Mouse (Mus musculus) midbrain, embryonic 14.5 days (tissue): ENCODE data around the gene Ermap. TPM values are rescaled to one million over a fixed set of nuclear protein-coding genes. Genes with fewer than 3 reads are reported as not detected.
A peak's percentile ranks its signal among the peaks of the same experiment; 100 is the strongest.

Experiments used
- ATAC-seq: fragments of 200-750 bp; cut with Nextera tagmentation; 2 replicates; pipeline ENCODE4 v1.8.0; 2017; ENCODE audit warnings: moderate number of reproducible peaks, moderate library complexity; ENCODE audit not compliant: low FRiP score, low TSS enrichment
- DNase-seq: peaks from one replicate; pipeline ENCODE4 v3.0.0-alpha.2; 2015
- H3K27ac ChIP-seq: fragments of 300-500 bp; sonication (generic); replicated peaks from 2 replicates; pipeline ENCODE4 v1.5.1; 2014; ENCODE audit warnings: mild to moderate bottlenecking, low read depth, low read length, moderate library complexity
- H3K27me3 ChIP-seq: fragments of 300-500 bp; sonication (generic); 2 replicates; pipeline ENCODE4 v1.6.1; 2014; ENCODE audit warnings: low read length, control low read depth, mixed read lengths; ENCODE audit not compliant: control insufficient read depth, insufficient read depth
- H3K36me3 ChIP-seq: fragments of 300-500 bp; sonication (generic); 2 replicates; pipeline ENCODE4 v1.6.1; 2014; ENCODE audit warnings: low read length, control low read depth; ENCODE audit not compliant: control insufficient read depth, insufficient read depth
- H3K4me1 ChIP-seq: fragments of 300-500 bp; sonication (generic); 2 replicates; pipeline ENCODE4 v1.6.1; 2014; ENCODE audit warnings: mild to moderate bottlenecking, antibody characterized with exemption, low read length, control low read depth; ENCODE audit not compliant: control insufficient read depth, insufficient read depth
- H3K4me2 ChIP-seq: fragments of 300-500 bp; sonication (generic); 2 replicates; pipeline ENCODE4 v1.6.1; 2014; ENCODE audit warnings: mild to moderate bottlenecking, low read length, moderate library complexity
- H3K4me3 ChIP-seq: fragments of 300-500 bp; sonication (generic); replicated peaks from 2 replicates; pipeline ENCODE4 v1.5.1; 2014; ENCODE audit warnings: low read depth, low read length
- H3K9ac ChIP-seq: fragments of 300-500 bp; sonication (generic); replicated peaks from 2 replicates; pipeline ENCODE4 v1.6.1; 2014; ENCODE audit warnings: mild to moderate bottlenecking, low read length, moderate library complexity
- H3K9me3 ChIP-seq: fragments of 300-500 bp; sonication (generic); 2 replicates; pipeline ENCODE4 v1.6.1; 2016; ENCODE audit warnings: low read length, control low read depth, mixed read lengths; ENCODE audit not compliant: control insufficient read depth
- WGBS: fragments of 180-500 bp; shearing (Covaris S2); extraction: QIAGEN DNeasy Blood & Tissue Kit; methylation state at CpG from one replicate; pipeline ENCODE4 v1.1.7; 2014; 5-methylcytosine and 5-hydroxymethylcytosine counted together
- polyA plus RNA-seq: library from polyadenylated mRNA; unstranded; fragments of >200 nt; fragmentation: Nextera tagmentation; extraction: Ambion mirVana; gene quantifications from 2 replicates; pipeline ENCODE4 v1.2.1, GENCODE M21; 2014

Ermap gene
- polyA plus RNA-seq, 1 experiment from 2014 or later, result 0.63 TPM

DNA sequence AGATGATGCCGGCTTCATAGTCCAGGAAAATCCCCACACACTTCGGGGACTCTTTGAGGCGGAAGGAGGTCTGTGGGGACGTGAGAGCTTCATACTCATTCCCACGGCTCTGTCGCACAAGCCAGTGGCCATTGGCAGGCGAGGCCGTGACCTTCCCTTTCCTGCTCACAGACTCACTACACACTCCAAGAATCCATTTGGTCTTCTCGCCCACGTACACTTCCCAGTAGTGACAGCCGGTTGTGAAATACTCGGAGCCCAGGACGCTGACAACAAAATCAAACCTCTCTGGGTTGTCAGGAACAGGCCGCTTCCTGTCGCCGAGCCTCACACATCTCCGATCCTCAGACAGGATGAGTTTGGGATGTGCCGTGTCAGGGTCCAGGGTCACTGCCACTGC, 11.5 kb downstream of the Ermap start:
- 84% methylated on average over 18 of the region's 18 CpGs for WGBS
- no peak for DNase-seq

GRCm38 (mm10) chr4:119177702-119178101, 12.1 kb downstream of the Ermap start:
- H3K27me3 ChIP-seq, result no peaks in the 10 kb centered on the region
- 83% methylated on average over 5 of the region's 5 CpGs for WGBS
- ATAC-seq, result no peak

More for the DNA sequence above, 11.5 kb downstream of the Ermap start:
- H3K36me3 ChIP-seq, result no peaks in the 10 kb centered on the region
- no peak overlapping the region for H3K9ac ChIP-seq
- no peak overlapping the region for H3K4me2 ChIP-seq
- no peaks in the 10 kb centered on the region for H3K4me1 ChIP-seq
- no peak for ATAC-seq
- no peak overlapping the region for H3K4me3 ChIP-seq
- H3K27me3 ChIP-seq, result no peaks in the 10 kb centered on the region
- no peak overlapping the region for H3K27ac ChIP-seq
- no peaks in the 10 kb centered on the region for H3K9me3 ChIP-seq

DNA sequence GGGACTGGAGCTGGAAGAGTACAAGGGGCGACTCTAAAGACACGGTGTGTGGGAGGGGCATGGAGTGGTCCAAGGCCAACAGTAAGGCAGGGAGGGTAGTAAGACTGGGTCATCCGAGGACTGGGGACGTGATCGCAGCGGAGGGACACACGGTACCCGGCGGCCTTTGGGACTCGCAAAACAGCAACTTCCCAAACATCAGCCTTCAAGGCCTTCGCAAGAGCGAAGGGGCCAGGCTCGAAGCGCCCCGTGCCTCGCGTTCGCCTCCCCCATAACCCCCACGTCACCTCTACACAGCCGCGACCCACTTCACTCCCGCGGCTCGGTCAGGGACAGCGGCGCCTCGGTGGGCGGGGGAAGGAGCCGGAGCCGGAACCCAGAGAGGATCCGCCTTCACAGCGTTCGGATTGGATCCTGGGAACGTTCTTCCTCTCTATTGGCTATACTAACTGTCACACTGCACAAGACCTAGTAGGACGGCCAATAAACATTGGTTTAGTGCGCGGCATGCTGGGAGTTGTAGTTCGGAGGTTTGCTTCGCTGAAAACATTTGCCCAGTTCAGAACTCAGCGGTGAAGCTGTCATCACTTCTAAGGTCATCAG, 15.9 kb downstream of the Ermap start, which contains the start of gene Zfp691:
TSS of gene Zfp691 (minus strand) at position 345 of the 603 bp plus-strand sequence.
- Histone ChIP-seq H3K4me3 (peak within 1 kb of the TSS; percentile 67), H3K4me2 (peak within 1 kb of the TSS; percentile 61), H3K27me3 (no peaks in the 10 kb centered on the region), H3K9me3 (no peaks in the 10 kb centered on the region), H3K4me1 (peaks cover 16% of the 10 kb centered on the region), H3K36me3 (peaks cover 17% of the 10 kb centered on the region), H3K27ac (peak within 1 kb of the TSS; percentile 65), H3K9ac (peak within 1 kb of the TSS; percentile 78)
- ATAC-seq, result peak; percentile 100
- peak; percentile 98 for DNase-seq
- under 1% methylated on average over 40 of the region's 40 CpGs for WGBS

More at GRCm38 (mm10) chr4:119177702-119178101, 12.1 kb downstream of the Ermap start:
- no peak for DNase-seq
- no peaks in the 10 kb centered on the region for H3K9me3 ChIP-seq
- H3K4me3 ChIP-seq, result no peak overlapping the region
- H3K9ac ChIP-seq, result no peak overlapping the region
- peaks cover 5% of the 10 kb centered on the region for H3K4me1 ChIP-seq
- no peak overlapping the region for H3K27ac ChIP-seq
- H3K4me2 ChIP-seq, result no peak overlapping the region
- no peaks in the 10 kb centered on the region for H3K36me3 ChIP-seq

DNA sequence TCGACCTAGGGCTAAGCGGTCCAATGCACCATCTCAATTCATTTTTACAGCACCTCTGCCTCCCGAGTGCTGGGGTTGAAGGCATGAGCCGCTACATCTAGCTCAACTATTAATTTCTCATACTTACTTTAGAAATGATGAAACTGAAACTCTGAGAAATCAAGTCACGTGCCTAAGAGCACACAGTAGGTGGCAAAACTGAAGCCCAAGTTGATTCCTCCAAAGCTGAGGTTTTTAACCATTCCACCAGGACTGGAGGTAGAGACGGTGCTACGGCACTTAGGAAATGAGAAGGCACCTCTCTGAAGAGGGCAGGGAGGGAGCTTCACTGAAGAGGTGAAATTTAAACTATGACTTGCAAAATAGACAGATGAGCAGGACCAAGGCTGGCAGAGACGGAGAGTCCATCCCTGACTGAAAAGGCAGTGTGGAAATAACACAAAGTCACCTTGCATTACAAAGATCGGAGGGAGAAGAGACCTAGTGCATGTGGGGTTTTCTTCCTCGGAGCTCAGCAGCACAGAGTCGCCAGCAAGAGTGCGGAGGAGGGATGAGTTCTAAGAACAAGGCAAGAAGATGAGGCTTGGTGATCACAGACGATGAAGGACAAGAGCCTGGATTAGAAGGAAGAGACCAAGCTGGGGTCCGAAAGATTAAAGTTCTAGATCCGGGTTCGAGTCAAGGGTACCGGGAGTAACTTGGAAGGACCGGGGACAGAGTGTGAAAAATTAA, 16.7 kb downstream of the Ermap start:
- ATAC-seq, result no peak
- Histone ChIP-seq H3K36me3 (peaks cover 22% of the 10 kb centered on the region), H3K4me1 (peaks cover 16% of the 10 kb centered on the region), H3K27ac (peak overlapping the region; percentile 65; the same call in 1 of the 2 replicates), H3K4me3 (peak overlapping the region; percentile 67), H3K9me3 (no peaks in the 10 kb centered on the region), H3K9ac (peak overlapping the region; percentile 78), H3K27me3 (no peaks in the 10 kb centered on the region), H3K4me2 (peak overlapping the region; percentile 61)
- WGBS, result 38% methylated on average over 18 of the region's 18 CpGs
- DNase-seq, result no peak

GRCm38 (mm10) chr4:119167663-119168062, 22.1 kb downstream of the Ermap start:
- Histone ChIP-seq H3K4me3 (no peak overlapping the region), H3K4me1 (peaks cover 11% of the 10 kb centered on the region), H3K27ac (no peak overlapping the region), H3K9ac (no peak overlapping the region), H3K27me3 (no peaks in the 10 kb centered on the region), H3K9me3 (no peaks in the 10 kb centered on the region), H3K36me3 (peaks cover 22% of the 10 kb centered on the region), H3K4me2 (no peak overlapping the region)
- ATAC-seq (no peak), DNase-seq (peak; percentile 92)
- 3% methylated on average over 4 of the region's 4 CpGs for WGBS

DNA sequence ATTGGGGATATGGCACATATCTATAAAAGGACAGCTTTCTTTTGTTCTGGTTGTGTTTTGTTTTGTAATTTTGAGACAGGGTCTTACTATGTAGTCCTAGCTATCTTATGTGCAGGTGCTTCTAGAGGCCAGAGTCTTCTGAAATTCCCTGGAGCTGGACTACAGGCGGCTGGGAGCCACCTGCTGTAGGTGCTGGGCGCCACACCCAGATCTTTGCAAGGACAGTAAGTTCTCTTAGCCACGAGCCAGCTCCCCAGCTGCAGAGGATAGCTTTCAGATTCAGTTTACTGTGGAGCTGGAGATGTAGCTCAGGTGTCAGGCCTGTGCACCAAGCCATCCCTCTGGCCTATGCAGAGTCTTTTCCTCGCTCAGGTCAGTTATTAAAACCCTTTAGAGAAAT, 22.7 kb downstream of the Ermap start:
- no peaks in the 10 kb centered on the region for H3K9me3 ChIP-seq
- WGBS, result 91% methylated on average over 4 of the region's 4 CpGs
- ATAC-seq, result no peak

DNA sequence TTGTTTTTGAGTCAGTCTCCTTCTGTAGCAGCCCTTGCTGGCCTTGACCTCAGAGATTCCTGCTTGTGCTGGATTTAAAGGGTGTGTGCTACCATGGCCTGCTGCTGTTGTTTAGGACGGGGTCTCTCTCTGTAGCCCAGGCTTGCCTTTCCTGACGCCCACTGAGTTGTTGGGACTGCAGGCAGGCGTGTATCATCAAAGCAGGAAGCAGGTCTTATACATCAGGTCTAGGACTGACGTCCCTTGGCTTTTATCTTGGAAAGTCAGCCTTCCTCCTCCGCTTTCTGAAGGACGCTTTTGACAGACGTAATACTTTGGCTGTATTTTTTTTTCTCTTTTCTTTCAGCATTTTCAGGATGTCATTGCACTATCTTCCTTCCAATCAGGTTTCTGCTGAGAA, 23.9 kb downstream of the Ermap start:
- H3K4me2 ChIP-seq, result no peak overlapping the region
- H3K4me1 ChIP-seq, result no peaks in the 10 kb centered on the region
- H3K27me3 ChIP-seq, result no peaks in the 10 kb centered on the region
- no peak overlapping the region for H3K9ac ChIP-seq
- H3K4me3 ChIP-seq, result no peak overlapping the region
- H3K36me3 ChIP-seq, result peaks cover 22% of the 10 kb centered on the region
- ATAC-seq, result no peak
- no peaks in the 10 kb centered on the region for H3K9me3 ChIP-seq
- 78% methylated on average over 7 of the region's 7 CpGs for WGBS
- H3K27ac ChIP-seq, result no peak overlapping the region
- DNase-seq, result no peak

More for the DNA sequence above, 22.7 kb downstream of the Ermap start:
- no peak overlapping the region for H3K9ac ChIP-seq
- H3K4me3 ChIP-seq, result no peak overlapping the region
- peaks cover 7% of the 10 kb centered on the region; the same call in 1 of the 2 replicates for H3K4me1 ChIP-seq
- H3K27ac ChIP-seq, result no peak overlapping the region
- no peaks in the 10 kb centered on the region for H3K27me3 ChIP-seq
- no peak overlapping the region for H3K4me2 ChIP-seq
- peaks cover 22% of the 10 kb centered on the region for H3K36me3 ChIP-seq
- no peak for DNase-seq

DNA sequence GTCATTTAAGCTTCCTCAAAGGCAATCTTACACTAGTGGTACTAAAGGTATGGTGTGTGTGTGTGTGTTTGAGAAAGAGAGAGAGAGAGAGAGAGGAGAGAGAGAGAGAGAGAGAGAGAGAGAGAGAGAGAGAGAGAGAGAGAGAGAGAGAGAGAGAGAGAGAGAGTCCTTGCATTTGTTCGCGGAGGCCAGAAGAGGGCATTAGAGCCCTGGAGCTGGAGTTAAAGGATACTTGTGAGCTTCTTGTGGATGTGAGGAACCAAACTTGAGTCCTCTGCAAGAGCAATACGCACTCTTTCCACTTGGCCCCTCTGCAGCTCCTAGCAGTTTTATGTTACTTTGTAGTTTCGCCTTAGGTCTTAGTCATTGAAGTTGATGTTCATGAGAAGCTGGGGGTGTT, 26.8 kb downstream of the Ermap start:
- Histone ChIP-seq H3K9ac (no peak overlapping the region), H3K27ac (no peak overlapping the region), H3K36me3 (no peaks in the 10 kb centered on the region), H3K27me3 (no peaks in the 10 kb centered on the region), H3K4me3 (no peak overlapping the region), H3K9me3 (no peaks in the 10 kb centered on the region), H3K4me1 (no peaks in the 10 kb centered on the region), H3K4me2 (no peak overlapping the region)
- 72% methylated on average over 4 of the region's 4 CpGs for WGBS
- no peak for ATAC-seq
- no peak for DNase-seq

DNA sequence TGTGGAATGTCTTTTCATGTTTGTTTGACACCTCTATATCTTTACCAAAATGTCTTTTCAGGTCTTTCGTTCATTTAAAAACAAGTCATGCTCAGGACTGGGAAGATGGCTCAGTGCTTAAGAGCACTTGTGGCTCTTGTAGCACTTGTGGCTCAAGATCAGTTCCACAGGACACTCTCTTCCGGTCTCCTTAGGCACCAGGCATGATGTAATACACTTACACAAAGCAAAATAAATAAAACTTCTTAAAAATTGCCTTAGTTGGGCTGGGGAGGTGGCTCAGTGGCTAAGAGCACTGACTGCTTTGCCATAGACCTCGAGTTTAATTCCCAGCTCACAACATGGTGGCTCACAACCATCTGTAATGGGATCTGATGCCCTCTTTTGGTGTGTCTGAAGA, 28.5 kb downstream of the Ermap start:
- no peaks in the 10 kb centered on the region for H3K9me3 ChIP-seq
- H3K9ac ChIP-seq, result no peak overlapping the region
- H3K4me1 ChIP-seq, result no peaks in the 10 kb centered on the region
- H3K4me2 ChIP-seq, result no peak overlapping the region
- no peaks in the 10 kb centered on the region for H3K36me3 ChIP-seq
- H3K27me3 ChIP-seq, result no peaks in the 10 kb centered on the region
- DNase-seq (no peak), ATAC-seq (no peak)
- no peak overlapping the region for H3K27ac ChIP-seq
- 86% methylated on average over 3 of the region's 3 CpGs for WGBS
- H3K4me3 ChIP-seq, result no peak overlapping the region
